Mouse (Mus musculus): Measurements from ENCODE around the gene Ccp110. TPM values are rescaled to one million over a fixed set of nuclear protein-coding genes. Genes with fewer than 3 reads are reported as not detected.
A peak's percentile ranks its signal among the peaks of the same experiment; 100 is the strongest.

Gene Ccp110
- polyA plus RNA-seq, 1 experiment, result 72.8 TPM

GRCm38 (mm10) chr7:118731781-118732180 lies 19.4 kb downstream of the Ccp110 start:
- WGBS, result 70% methylated on average over 3 of the region's 3 CpGs
- no peak for TF ChIP-seq POLR2A (IDR thresholded peaks at IDR 0.05; ENCODE audit: borderline replicate concordance, insufficient read depth, low read length)
- TF ChIP-seq CTCF (IDR thresholded peaks at IDR 0.05; ENCODE audit: borderline replicate concordance, insufficient read depth, low read depth, low read length), result no peak
- no peaks in the 10 kb centered on the region for H3K27me3 ChIP-seq (ENCODE audit: control insufficient read depth, insufficient read depth, low read length)
- no peak overlapping the region for H3K27ac ChIP-seq (ENCODE audit: insufficient read depth, low read length)
- DNase-seq, result no peak
- H3K4me3 ChIP-seq (replicated peaks; ENCODE audit: insufficient read depth, low read depth, low read length), result no peak overlapping the region
- H3K4me1 ChIP-seq (ENCODE audit: control insufficient read depth, insufficient read depth, low read length), result no peaks in the 10 kb centered on the region

DNA sequence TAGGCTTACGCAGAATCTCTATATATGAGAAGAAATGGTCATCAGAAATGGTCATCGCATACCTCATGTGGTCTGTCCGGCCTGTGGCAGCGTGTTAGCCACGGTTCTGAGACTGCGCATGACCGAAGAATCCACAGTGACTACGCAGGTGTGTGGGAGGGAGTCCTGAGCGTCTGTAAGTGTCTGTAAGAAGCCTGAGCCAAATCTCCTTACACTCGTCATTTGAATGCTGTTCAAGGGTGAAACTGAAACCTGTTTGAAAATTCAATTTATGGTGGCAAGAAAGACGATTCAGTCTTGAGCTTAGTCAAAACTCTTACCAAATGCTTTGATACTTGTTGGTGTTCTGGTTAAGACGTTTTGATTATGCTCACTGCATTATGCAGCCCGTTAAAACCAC lies 20.9 kb downstream of the Ccp110 start:
- H3K4me3 ChIP-seq (replicated peaks; ENCODE audit: insufficient read depth, low read depth, low read length), result no peak overlapping the region
- WGBS, result 95% methylated on average over 13 of the region's 13 CpGs
- no peak overlapping the region for H3K27ac ChIP-seq (ENCODE audit: insufficient read depth, low read length)
- no peaks in the 10 kb centered on the region for H3K4me1 ChIP-seq (ENCODE audit: control insufficient read depth, insufficient read depth, low read length)
- no peak for DNase-seq
- no peaks in the 10 kb centered on the region for H3K27me3 ChIP-seq (ENCODE audit: control insufficient read depth, insufficient read depth, low read length)
- no peak for TF ChIP-seq POLR2A (IDR thresholded peaks at IDR 0.05; ENCODE audit: borderline replicate concordance, insufficient read depth, low read length)
- TF ChIP-seq CTCF (IDR thresholded peaks at IDR 0.05; ENCODE audit: borderline replicate concordance, insufficient read depth, low read depth, low read length), result no peak

DNA sequence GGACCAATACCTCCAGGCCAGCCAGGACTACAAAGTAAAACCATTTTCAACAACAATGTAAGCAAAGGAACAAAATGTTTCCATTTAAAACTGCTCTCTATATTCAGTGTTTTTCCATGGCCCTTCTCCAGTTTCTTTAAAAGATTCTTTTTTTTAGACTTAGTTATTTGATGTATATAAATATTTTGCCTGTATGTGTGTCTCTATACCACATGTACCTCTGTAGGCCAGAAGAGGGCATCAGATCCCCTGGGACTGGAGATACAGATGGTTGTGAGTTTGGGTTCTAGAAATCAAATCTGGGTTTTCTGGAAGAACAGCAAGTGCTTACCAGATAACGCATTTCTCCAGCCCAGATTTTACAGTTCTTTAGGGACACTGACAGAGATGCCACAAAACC lies 26.4 kb downstream of the Ccp110 start:
- Histone ChIP-seq H3K27me3 (ENCODE audit: control insufficient read depth, insufficient read depth, low read length) (no peaks in the 10 kb centered on the region), H3K4me1 (ENCODE audit: control insufficient read depth, insufficient read depth, low read length) (peaks cover 9% of the 10 kb centered on the region; the same call in 1 of the 2 replicates), H3K4me3 (replicated peaks; ENCODE audit: insufficient read depth, low read depth, low read length) (no peak overlapping the region), H3K27ac (ENCODE audit: insufficient read depth, low read length) (no peak overlapping the region)
- DNase-seq, result peak in 1 of 2 experiments; percentile 16
- no peak for TF ChIP-seq POLR2A (IDR thresholded peaks at IDR 0.05; ENCODE audit: borderline replicate concordance, insufficient read depth, low read length)
- TF ChIP-seq CTCF (IDR thresholded peaks at IDR 0.05; ENCODE audit: borderline replicate concordance, insufficient read depth, low read depth, low read length), result no peak
- 78% methylated on average over 1 of the region's 1 CpGs for WGBS

DNA sequence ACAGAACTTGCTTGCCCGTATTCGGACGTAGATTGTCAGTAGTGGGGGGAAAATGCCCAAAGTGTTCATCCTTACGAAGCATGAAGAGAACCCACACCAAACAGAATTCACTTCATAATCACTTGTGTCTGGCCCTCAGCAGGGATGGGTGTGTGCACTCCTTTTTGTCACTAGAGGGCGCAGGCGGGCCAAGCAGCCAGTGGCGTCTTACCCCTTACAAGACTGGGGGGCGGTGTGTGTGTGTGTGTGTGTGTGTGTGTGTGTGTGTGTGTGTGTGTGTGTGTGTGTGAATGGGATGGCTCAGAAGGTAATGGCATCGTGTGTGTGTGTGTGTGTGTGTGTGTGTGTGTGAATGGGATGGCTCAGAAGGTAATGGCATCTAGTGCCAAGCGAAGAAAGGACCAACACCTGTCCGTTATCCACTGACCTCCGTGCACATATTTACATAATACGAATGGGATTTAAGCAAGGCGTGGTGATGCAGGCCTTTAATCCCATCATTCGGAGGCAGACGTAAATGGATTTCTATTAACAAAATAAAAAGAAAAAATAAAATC lies 27.7 kb downstream of the Ccp110 start, which contains the start of gene Vps35l:
Gene Vps35l, plus strand, starts transcription at position 252 of the 557 bp plus-strand sequence.
- no peak for TF ChIP-seq POLR2A (IDR thresholded peaks at IDR 0.05; ENCODE audit: borderline replicate concordance, insufficient read depth, low read length)
- peak; percentile 76 for TF ChIP-seq CTCF (IDR thresholded peaks at IDR 0.05; ENCODE audit: borderline replicate concordance, insufficient read depth, low read depth, low read length)
- WGBS, result under 1% methylated on average over 15 of the region's 16 CpGs
- peak within 1 kb of the TSS; percentile 96 for H3K4me3 ChIP-seq (replicated peaks; ENCODE audit: insufficient read depth, low read depth, low read length)
- peaks cover 9% of the 10 kb centered on the region; the same call in 1 of the 2 replicates for H3K4me1 ChIP-seq (ENCODE audit: control insufficient read depth, insufficient read depth, low read length)
- H3K27ac ChIP-seq (ENCODE audit: insufficient read depth, low read length), result peak within 1 kb of the TSS; percentile 92
- DNase-seq, result peak; percentile 87
- no peaks in the 10 kb centered on the region for H3K27me3 ChIP-seq (ENCODE audit: control insufficient read depth, insufficient read depth, low read length)

- 2% methylated on average over 41 of the region's 41 CpGs for WGBS
- H3K4me3 ChIP-seq (replicated peaks; ENCODE audit: insufficient read depth, low read depth, low read length), result peak overlapping the region; percentile 96
- peaks cover 9% of the 10 kb centered on the region; the same call in 1 of the 2 replicates for H3K4me1 ChIP-seq (ENCODE audit: control insufficient read depth, insufficient read depth, low read length)
- no peaks in the 10 kb centered on the region for H3K27me3 ChIP-seq (ENCODE audit: control insufficient read depth, insufficient read depth, low read length)
- TF ChIP-seq POLR2A (IDR thresholded peaks at IDR 0.05; ENCODE audit: borderline replicate concordance, insufficient read depth, low read length) (peak; percentile 84; the same call in 1 of the 2 replicates), CTCF (IDR thresholded peaks at IDR 0.05; ENCODE audit: borderline replicate concordance, insufficient read depth, low read depth, low read length) (no peak)
- DNase-seq, result peak; percentile 96
- H3K27ac ChIP-seq (ENCODE audit: insufficient read depth, low read length), result peak overlapping the region; percentile 92
Observed at GRCm38 (mm10) chr7:118740532-118741338, 28.4 kb downstream of the Ccp110 start.

DNA sequence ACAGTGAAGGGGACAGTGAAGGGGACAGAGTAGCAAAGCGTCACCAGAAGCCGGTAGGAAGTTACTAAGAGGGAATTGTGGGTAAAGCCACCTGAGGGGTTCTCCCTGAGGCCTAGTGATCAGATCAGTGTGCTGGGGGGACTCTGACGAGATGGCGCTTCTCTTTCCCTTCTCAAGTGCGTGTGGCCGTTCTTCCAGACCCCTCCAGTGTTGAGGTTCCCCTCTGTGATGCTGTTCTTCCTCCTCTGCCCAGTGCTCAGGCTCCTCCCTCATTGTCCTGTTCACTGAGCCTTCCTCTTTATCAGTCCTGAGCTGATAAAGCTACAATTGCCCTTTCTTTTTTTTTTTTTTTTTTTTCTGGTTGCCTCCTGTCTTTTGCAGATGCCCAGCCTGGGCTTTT lies 29.9 kb downstream of the Ccp110 start:
- no peak for TF ChIP-seq CTCF (IDR thresholded peaks at IDR 0.05; ENCODE audit: borderline replicate concordance, insufficient read depth, low read depth, low read length)
- TF ChIP-seq POLR2A (IDR thresholded peaks at IDR 0.05; ENCODE audit: borderline replicate concordance, insufficient read depth, low read length), result no peak
- DNase-seq, result no peak
- H3K4me3 ChIP-seq (replicated peaks; ENCODE audit: insufficient read depth, low read depth, low read length), result no peak overlapping the region
- no peaks in the 10 kb centered on the region for H3K27me3 ChIP-seq (ENCODE audit: control insufficient read depth, insufficient read depth, low read length)
- no peak overlapping the region for H3K27ac ChIP-seq (ENCODE audit: insufficient read depth, low read length)
- WGBS, result 83% methylated on average over 6 of the region's 6 CpGs
- H3K4me1 ChIP-seq (ENCODE audit: control insufficient read depth, insufficient read depth, low read length), result peaks cover 9% of the 10 kb centered on the region; the same call in 1 of the 2 replicates

DNA sequence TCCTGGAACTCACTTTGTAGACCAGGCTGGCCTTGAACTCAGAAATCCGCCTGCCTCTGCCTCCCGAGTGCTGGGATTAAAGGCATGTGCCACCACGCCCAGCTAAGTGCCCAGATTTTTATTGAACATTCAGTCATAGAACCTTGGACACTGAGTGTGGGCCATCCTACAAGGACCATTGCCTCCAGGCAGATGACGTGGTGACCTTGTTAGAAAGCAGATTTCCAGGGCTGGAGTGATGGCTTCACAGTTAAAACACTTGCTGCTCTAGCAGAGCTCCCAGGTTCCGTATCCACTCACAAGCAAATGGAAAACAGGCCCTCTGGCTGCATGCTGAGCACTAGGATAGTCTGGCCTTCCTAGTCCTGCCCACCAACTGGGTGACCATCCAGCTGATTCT lies 32.4 kb downstream of the Ccp110 start:
- H3K27me3 ChIP-seq (ENCODE audit: control insufficient read depth, insufficient read depth, low read length), result no peaks in the 10 kb centered on the region
- TF ChIP-seq CTCF (IDR thresholded peaks at IDR 0.05; ENCODE audit: borderline replicate concordance, insufficient read depth, low read depth, low read length) (no peak), POLR2A (IDR thresholded peaks at IDR 0.05; ENCODE audit: borderline replicate concordance, insufficient read depth, low read length) (no peak)
- no peak overlapping the region for H3K27ac ChIP-seq (ENCODE audit: insufficient read depth, low read length)
- 95% methylated on average over 5 of the region's 5 CpGs for WGBS
- H3K4me1 ChIP-seq (ENCODE audit: control insufficient read depth, insufficient read depth, low read length), result peaks cover 9% of the 10 kb centered on the region; the same call in 1 of the 2 replicates
- no peak overlapping the region for H3K4me3 ChIP-seq (replicated peaks; ENCODE audit: insufficient read depth, low read depth, low read length)
- no peak for DNase-seq

All from cerebellum, adult 2 months (tissue).